Mouse (Mus musculus) liver, postnatal 0 days (tissue): ENCODE measurements at regions not wholly inside any gene's neighbourhood (a gene's known extent, or its start where the extent isn't known, plus 50 kb on each side); places are given as distances from the start of the nearest gene placed in this dataset.

Experiments used
- CTCF ChIP-seq: sonication (generic); IDR thresholded peaks from 2 replicates; pipeline ENCODE4 v1.5.1; 2016; ENCODE audit warnings: antibody characterized with exemption, low read depth
- EP300 ChIP-seq: IDR thresholded peaks from 2 replicates; pipeline ENCODE4 v1.6.1; 2016; ENCODE audit warnings: antibody characterized with exemption, low read depth, mild to moderate bottlenecking

DNA sequence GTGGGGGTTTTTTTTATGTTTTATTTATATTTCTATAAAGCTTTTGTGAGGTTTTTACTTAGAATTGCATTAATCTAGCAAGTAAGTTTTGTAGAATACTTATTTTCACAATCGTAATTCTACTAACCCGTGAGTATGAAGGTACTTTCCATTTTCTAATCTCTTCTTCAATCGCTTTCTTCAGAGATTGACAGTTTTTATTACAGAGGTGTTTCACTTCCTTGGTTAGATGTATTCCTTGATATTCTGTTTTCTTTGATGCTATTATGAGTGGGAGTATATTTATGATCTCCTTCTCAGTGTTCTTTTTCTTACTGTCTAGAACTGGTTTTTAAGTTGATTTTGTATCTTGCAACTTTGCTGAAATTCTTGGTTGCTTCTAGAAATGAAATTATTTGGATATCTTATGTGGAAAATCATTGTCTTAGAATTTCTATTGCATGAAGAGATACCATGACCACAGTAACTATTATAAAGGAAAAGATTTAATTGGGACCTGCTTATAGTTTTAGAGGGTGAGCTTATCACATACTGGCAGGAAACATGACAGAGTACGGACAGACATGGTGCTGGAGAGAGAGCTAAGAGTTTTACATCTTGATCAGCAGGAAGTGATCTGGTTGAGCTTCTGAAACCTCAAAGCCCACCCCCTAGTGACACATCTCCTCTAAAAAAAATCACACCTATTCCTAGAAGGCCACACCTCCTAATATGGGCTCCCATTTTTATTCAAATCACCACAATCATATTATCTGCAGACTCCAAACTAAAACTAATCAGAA lies 328.1 kb downstream of the Ar start:
- TF ChIP-seq EP300 (no peak), CTCF (no peak)
